Mouse (Mus musculus) frontal cortex, postnatal 25 days (tissue): Measurements from ENCODE around the gene Il1rl1.
A peak's percentile ranks its signal among the peaks of the same experiment; 100 is the strongest.

Experiments
- DNase-seq, 2 experiments: peaks; one replicate each; pipeline ENCODE4 v3.0.0; 2022; ENCODE audit warnings: low spot score in 2 of 2

The Il1rl1 gene

GRCm38 (mm10) chr1:40428910-40429675, at the start of gene Il1rl1:
TSS of gene Il1rl1 (plus strand) at chr1:40429570.
- no peak for DNase-seq

- DNase-seq: peak; percentile 59 to 74
Measured at GRCm38 (mm10) chr1:40380111-40380510, 49.3 kb upstream of the Il1rl1 start.

- DNase-seq: no peak
Measured at GRCm38 (mm10) chr1:40380990-40381389, 48.4 kb upstream of the Il1rl1 start.

GRCm38 (mm10) chr1:40382841-40383240, 46.5 kb upstream of the Il1rl1 start:
- DNase-seq: no peak

- no peak for DNase-seq
Measured at GRCm38 (mm10) chr1:40384931-40385545, 44.3 kb upstream of the Il1rl1 start.

- no peak for DNase-seq
Measured at GRCm38 (mm10) chr1:40391374-40391773, 38.0 kb upstream of the Il1rl1 start.

- DNase-seq: no peak
Measured at GRCm38 (mm10) chr1:40392535-40392934, 36.8 kb upstream of the Il1rl1 start.

GRCm38 (mm10) chr1:40393214-40393613, 36.2 kb upstream of the Il1rl1 start:
- DNase-seq: no peak

- DNase-seq: no peak
Measured at GRCm38 (mm10) chr1:40399639-40400038, 29.7 kb upstream of the Il1rl1 start.

- DNase-seq: no peak
Measured at GRCm38 (mm10) chr1:40404682-40405081, 24.7 kb upstream of the Il1rl1 start.

GRCm38 (mm10) chr1:40409882-40410281, 19.5 kb upstream of the Il1rl1 start:
- no peak for DNase-seq

GRCm38 (mm10) chr1:40413039-40413438, 16.3 kb upstream of the Il1rl1 start:
- no peak for DNase-seq

- no peak for DNase-seq
Measured at GRCm38 (mm10) chr1:40414276-40414675, 15.1 kb upstream of the Il1rl1 start.

- DNase-seq: no peak
Measured at GRCm38 (mm10) chr1:40414863-40415656, 14.3 kb upstream of the Il1rl1 start.

- DNase-seq: no peak
Measured at GRCm38 (mm10) chr1:40417034-40417433, 12.3 kb upstream of the Il1rl1 start.

- no peak for DNase-seq
Measured at GRCm38 (mm10) chr1:40418512-40418911, 10.9 kb upstream of the Il1rl1 start.

- no peak for DNase-seq
Measured at GRCm38 (mm10) chr1:40423892-40424291, 5.5 kb upstream of the Il1rl1 start.

- no peak for DNase-seq
Measured at GRCm38 (mm10) chr1:40427270-40427669, 2.1 kb upstream of the Il1rl1 start.

- DNase-seq: no peak
Measured at GRCm38 (mm10) chr1:40427901-40428300, 1.5 kb upstream of the Il1rl1 start.

- no peak for DNase-seq
Measured at GRCm38 (mm10) chr1:40430143-40430834, 919 bp downstream of the Il1rl1 start.

- no peak for DNase-seq
Measured at GRCm38 (mm10) chr1:40432169-40432568, 2.8 kb downstream of the Il1rl1 start.

- DNase-seq: no peak
Measured at GRCm38 (mm10) chr1:40435936-40436335, 6.6 kb downstream of the Il1rl1 start.
